In the genomic region with DNA sequence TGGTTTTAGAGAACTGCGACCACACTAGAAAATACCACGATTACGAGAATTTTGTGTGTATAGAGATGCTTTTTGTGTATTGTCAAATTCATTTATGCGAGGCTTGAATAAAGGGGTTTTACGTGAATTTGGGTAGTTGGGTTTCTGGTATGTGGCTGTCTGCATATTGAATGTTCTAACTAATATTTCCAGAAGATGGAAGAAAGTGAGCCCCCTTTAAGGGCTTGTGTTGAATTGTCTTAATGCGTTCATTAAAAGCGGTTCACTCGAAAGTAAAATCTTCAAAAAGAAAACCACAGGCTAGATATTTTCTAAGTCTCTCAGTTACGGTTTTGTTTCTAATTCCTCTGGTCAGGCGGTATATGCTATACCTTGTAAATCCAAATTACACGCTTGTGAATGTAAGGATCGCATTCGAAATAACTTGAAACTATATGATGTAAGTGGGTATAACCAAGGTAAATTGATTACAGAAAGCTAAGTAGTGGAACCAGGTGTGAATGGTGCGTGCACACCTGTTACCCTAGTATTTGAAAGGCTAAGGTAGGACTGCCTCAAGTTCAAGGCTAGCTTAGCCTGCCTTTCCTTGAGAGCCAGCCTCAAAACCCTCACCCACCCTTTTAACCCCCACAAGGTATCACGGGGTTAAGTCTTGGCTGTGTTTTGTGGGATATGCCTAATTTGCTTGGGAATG, we compare ENCODE assay signal across 8 mouse cellular contexts. TPM values are rescaled to one million over a fixed set of nuclear protein-coding genes. Genes with fewer than 3 reads are reported as not detected.
DNase-seq lines count a peak whose midpoint lies in the region; ATAC-seq and TF ChIP-seq lines count a peak whose summit lies in the region.

No protein-coding gene starts in this region.

- DNase-seq in cerebellum, adult 9-10 months, result peak; percentile 42
- DNase-seq in cerebellum, postnatal 14 days, result no peak
- DNase-seq in testis, postnatal 14 days (ENCODE audit: low spot score), result no peak
- no peak for DNase-seq in stomach, postnatal 0 days (ENCODE audit: low spot score)
- no peak for DNase-seq in thymus, postnatal 14 days
- DNase-seq in ovary, adult 18-20 months (ENCODE audit: low spot score), result no peak

- no peak for TF ChIP-seq EP300 in stomach, postnatal 0 days (optimal IDR thresholded peaks at IDR 0.05)

- peak overlapping the region; percentile 55 for H3K4me2 ChIP-seq in limb, embryonic 15.5 days
- peak overlapping the region; percentile 49 for H3K4me2 ChIP-seq in stomach, postnatal 0 days (replicated peaks; ENCODE audit: low read depth)

- TF ChIP-seq POLR2A in testis, adult 2 months (IDR thresholded peaks at IDR 0.05; ENCODE audit: control insufficient read depth, low read depth, low read length), result no peak

- WGBS in limb, embryonic 15.5 days, result under 1% methylated on average over 15 of the region's 15 CpGs
- WGBS in stomach, postnatal 0 days, result 1% methylated on average over 15 of the region's 15 CpGs

- no peak for ATAC-seq in limb, embryonic 15.5 days (ENCODE audit: insufficient number of reproducible peaks, low FRiP score, low TSS enrichment, low read depth)
- no peak for ATAC-seq in stomach, postnatal 0 days (ENCODE audit: low FRiP score, low TSS enrichment)

- peaks cover 3% of the 10 kb centered on the region; the same call in 1 of the 2 replicates for H3K36me3 ChIP-seq in testis, adult 2 months (ENCODE audit: control insufficient read depth, insufficient read depth, low read length)
- peaks cover 26% of the 10 kb centered on the region for H3K36me3 ChIP-seq in limb, embryonic 15.5 days
- H3K36me3 ChIP-seq in stomach, postnatal 0 days (ENCODE audit: control insufficient read depth, insufficient read depth, low read length), result peaks cover 8% of the 10 kb centered on the region; the same call in 1 of the 2 replicates

- no peaks in the 10 kb centered on the region for H3K27me3 ChIP-seq in testis, adult 2 months (ENCODE audit: control insufficient read depth, insufficient read depth, low read length)
- H3K27me3 ChIP-seq in limb, embryonic 15.5 days, result no peaks in the 10 kb centered on the region
- H3K27me3 ChIP-seq in stomach, postnatal 0 days (ENCODE audit: control insufficient read depth, insufficient read depth, low read length), result no peaks in the 10 kb centered on the region

- TF ChIP-seq CTCF in testis, adult 2 months (IDR thresholded peaks at IDR 0.05; ENCODE audit: control insufficient read depth, insufficient read depth, insufficient replicate concordance, low read depth, low read length), result no peak
- no peak for TF ChIP-seq CTCF in stomach, postnatal 0 days (IDR thresholded peaks at IDR 0.05; ENCODE audit: low read depth)

- no peaks in the 10 kb centered on the region for H3K9me3 ChIP-seq in limb, embryonic 15.5 days
- no peaks in the 10 kb centered on the region for H3K9me3 ChIP-seq in stomach, postnatal 0 days (ENCODE audit: control insufficient read depth, low read length)

- peak overlapping the region; percentile 99 for H3K4me3 ChIP-seq in testis, adult 2 months (ENCODE audit: control insufficient read depth, low read depth, low read length)
- peak overlapping the region; percentile 83 for H3K4me3 ChIP-seq in limb, embryonic 15.5 days
- H3K4me3 ChIP-seq in stomach, postnatal 0 days (ENCODE audit: low read depth, low read length), result peak overlapping the region; percentile 94

- peak overlapping the region; percentile 97 for H3K27ac ChIP-seq in testis, adult 2 months (ENCODE audit: control insufficient read depth, insufficient read depth, low read depth, low read length)
- peak overlapping the region; percentile 97; the same call in 1 of the 2 replicates for H3K27ac ChIP-seq in limb, embryonic 15.5 days
- peak overlapping the region; percentile 99 for H3K27ac ChIP-seq in stomach, postnatal 0 days (replicated peaks)

- H3K4me1 ChIP-seq in testis, adult 2 months (ENCODE audit: control insufficient read depth, insufficient read depth, low read length), result peaks cover 6% of the 10 kb centered on the region
- peaks cover 14% of the 10 kb centered on the region for H3K4me1 ChIP-seq in limb, embryonic 15.5 days
- 0 out of 2 replicates have a peak, but pooled peaks cover 3% of the 10 kb centered on the region for H3K4me1 ChIP-seq in stomach, postnatal 0 days (replicated peaks; ENCODE audit: control insufficient read depth, insufficient read depth)

- peak overlapping the region; percentile 95 for H3K9ac ChIP-seq in limb, embryonic 15.5 days
- H3K9ac ChIP-seq in stomach, postnatal 0 days (ENCODE audit: low read length), result peak overlapping the region; percentile 99

RNA-seq across cellular contexts. Expression of a gene that starts 1.3 kb away (rescaled TPM):
- 42.0 and 60.0 TPM in 2 replicates for polyA plus RNA-seq in testis, adult 2 months (2012; rRNA removed)
- polyA plus RNA-seq in limb, embryonic 15.5 days (2015; fragmentation: Nextera tagmentation; extraction: Ambion mirVana), result 243 and 306 TPM in 2 replicates
- polyA plus RNA-seq in stomach, postnatal 0 days (2015; fragmentation: Nextera tagmentation; extraction: Ambion mirVana), result 116 and 127 TPM in 2 replicates

RNA-seq across cellular contexts. Expression of a gene that starts 44.0 kb away (rescaled TPM):
- polyA plus RNA-seq in testis, adult 2 months (2012; rRNA removed), result 11.5 and 14.0 TPM in 2 replicates
- 40.7 and 45.2 TPM in 2 replicates for polyA plus RNA-seq in limb, embryonic 15.5 days (2015; fragmentation: Nextera tagmentation; extraction: Ambion mirVana)
- polyA plus RNA-seq in stomach, postnatal 0 days (2015; fragmentation: Nextera tagmentation; extraction: Ambion mirVana), result 125 and 144 TPM in 2 replicates
